Mouse (Mus musculus) c-Kit-positive CD71-positive TER-119-negative erythroid progenitor cells, embryonic 14.5 days (primary cell): ENCODE measurements around the gene Acsl4.
A peak's percentile ranks its signal among the peaks of the same experiment; 100 is the strongest.

Experiments
- DNase-seq: peaks from one replicate; pipeline ENCODE4 v3.0.0-alpha.2; 2013; ENCODE audit warnings: low read depth

Acsl4 gene

DNA sequence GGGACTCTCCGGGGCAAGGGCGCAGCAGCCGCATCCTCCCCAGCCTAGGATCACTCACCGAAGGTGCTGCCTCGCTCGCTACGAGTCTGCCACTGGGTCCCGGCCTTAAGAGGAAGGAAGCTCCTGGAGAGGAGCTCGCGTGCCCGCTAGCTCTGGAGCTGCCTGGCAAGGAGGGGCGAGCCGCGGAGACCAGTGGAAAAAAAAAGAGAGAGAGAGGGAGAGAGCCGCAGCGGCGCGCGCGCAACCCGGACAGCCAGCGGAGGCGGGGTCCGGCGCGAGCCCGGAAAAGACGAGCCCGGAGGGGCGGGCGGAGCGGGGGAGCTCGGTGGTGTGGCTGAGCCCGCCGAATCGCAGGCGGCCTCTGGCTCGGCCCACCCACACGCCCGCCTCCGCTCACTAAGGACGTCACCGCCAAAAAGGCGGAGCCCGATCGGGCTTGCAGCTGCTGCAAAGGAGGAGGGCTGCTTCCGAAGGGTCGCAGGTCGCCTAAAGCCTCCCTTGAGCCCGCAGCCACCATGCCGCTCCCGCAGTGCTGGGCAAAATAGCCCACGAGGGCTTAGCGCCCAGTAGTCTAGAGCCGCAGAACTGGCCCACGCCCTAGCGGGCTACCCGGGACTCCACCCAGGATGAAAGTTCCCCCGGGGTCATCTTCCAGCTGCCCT lies at the start of gene Acsl4:
TSS of gene Acsl4 (minus strand) at position 289 of the 662 bp plus-strand sequence.
- peak; percentile 67 for DNase-seq

- DNase-seq, result no peak
Measured at GRCm38 (mm10) chrX:142437971-142438504, 47.7 kb upstream of the Acsl4 start.

DNA sequence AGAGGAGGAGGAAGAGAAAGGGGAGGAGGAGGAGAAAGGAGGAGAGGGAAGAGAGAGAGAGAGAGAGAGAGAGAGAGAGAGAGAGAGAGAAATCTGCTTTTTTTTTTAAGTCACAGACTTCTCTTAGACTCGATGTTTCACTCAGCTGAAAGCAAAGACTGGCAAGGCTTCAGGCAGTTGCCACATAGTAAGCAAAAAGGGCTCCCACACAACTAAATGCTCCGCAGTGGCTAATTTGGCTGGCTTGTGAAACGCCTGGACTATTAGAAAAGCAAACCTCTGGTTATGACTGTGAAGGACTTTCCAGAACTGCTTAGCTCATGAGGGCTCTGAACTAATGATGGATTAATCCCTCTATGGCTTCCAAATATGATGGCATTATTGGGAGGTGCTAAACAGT lies 42.5 kb upstream of the Acsl4 start:
- no peak for DNase-seq

GRCm38 (mm10) chrX:142427111-142427510 lies 36.8 kb upstream of the Acsl4 start:
- DNase-seq, result no peak

DNA sequence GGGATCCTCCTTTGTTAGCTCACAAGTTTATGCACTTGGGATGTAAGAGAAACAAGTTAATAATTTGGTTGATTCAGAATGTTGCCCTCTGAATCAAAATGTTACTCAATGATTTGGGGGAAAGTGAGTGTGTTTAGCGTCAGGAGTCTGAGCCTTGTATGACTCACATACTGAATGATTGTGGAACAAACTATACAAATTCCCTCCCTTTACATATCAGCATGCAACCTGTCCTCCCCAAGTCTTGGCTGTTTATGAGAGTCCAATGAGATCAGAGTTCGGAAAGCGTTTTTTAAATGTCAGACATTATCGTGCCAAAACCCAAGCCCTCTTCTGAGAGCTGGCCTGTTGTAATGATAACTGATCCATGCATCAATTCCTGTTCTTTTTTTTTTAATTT lies 36.3 kb upstream of the Acsl4 start:
- DNase-seq, result no peak

- no peak for DNase-seq
Measured at GRCm38 (mm10) chrX:142413884-142414283, 23.5 kb upstream of the Acsl4 start.

GRCm38 (mm10) chrX:142410060-142410459 lies 19.7 kb upstream of the Acsl4 start:
- no peak for DNase-seq

- DNase-seq, result no peak
Measured at GRCm38 (mm10) chrX:142409338-142409737, 19.0 kb upstream of the Acsl4 start.

DNA sequence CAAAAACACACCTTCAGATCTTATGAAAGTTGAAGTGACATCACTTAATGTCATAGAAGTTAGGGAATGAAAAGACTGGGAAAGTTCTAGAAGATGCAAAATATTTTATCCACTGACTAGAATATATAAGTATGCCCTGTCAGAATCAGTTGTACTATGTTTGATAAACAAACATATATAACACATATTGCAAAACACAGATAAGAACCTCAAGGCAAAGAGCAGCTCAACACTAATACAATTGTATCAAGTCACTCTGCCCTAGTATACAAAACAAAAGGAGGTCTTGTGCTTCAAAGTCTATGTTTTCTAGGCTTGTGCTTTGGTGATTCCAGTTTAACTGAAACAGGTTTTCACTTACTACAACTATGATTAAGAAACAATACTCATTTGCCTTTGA lies 12.8 kb upstream of the Acsl4 start:
- no peak for DNase-seq

DNA sequence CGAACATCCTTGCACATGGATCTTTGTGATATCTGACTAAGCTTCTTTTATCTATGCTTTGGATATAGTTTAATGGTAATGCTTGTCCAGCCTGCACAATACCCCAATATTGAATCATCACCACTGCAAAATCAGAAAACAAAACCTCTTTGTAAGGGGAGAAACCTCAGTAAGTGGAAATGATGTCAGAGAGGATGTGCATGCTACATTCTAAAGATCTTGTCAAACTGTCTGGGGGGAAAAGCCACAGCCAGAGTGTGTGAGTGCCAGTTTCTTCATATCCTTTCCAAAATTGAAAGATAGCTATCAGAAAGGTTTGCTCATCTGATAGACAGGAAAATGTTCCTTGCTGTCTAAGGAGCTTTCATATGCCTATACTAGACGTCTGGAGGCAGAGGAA lies 8.3 kb upstream of the Acsl4 start:
- DNase-seq, result no peak

DNA sequence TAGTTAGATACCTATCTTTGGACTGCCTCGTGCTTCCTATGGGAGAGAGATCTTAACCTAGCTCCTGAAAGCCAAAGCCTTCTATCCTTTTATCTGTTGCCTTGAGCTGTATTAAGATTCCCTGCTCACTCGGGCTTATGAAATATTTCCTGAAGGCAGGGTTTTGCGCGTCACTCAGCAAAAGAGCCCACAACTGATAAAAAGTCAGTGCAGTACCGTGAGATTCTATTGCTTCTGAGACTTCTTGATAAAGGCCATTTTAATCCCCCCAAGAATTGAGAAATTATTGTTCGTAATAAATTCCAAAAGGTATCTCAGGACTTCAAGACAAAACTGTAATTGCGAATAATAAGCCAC lies 552 bp upstream of the Acsl4 start:
- no peak for DNase-seq

DNA sequence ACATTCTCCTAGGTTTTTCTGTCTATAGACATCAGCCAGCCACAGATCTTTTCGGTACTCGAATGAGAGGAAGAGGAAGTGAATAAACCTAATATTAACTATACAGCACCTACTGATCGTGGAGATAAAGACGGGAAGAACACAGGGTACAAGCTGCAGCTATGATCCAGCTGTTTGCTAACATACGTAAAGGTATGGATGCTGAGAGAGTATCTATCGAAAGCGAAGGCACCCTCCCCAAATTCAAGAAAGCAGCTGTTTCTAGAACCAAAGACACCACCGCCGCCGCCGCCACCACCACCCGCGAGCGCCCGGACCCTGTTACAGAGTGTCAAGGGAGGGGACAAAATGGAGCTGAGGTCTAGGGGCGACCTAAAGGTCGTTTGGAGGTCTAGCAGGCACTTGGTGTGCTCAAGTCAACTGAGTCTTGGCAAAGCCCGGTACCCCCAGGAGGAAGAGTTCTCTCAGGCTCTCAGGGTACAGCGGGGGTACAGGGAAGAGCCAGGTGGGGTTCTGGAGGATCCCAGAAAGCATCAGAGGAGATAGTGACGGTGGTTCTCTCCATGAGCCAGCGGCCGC lies 665 bp downstream of the Acsl4 start:
- DNase-seq, result no peak

DNA sequence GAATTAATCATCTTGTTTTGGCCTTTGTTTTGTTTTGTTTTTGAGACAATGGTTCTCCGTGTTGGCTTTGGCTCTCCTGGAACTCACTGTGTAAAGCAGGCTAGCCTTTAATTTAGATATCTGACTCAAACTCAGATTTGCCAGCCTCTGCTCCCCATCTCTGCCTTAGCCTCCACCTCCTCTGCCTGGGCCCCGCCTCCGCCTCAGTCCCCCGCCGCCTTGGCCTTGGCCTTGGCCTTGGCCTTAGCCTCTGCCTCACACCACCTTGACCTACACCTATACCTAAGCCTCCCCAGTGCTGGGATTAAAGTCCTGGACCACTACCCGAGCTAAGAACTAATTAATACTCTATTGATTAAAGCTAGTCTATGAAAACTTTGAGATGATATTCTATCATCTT lies 2.2 kb downstream of the Acsl4 start:
- DNase-seq, result no peak

GRCm38 (mm10) chrX:142387634-142388033 lies 2.7 kb downstream of the Acsl4 start:
- no peak for DNase-seq

- peak; percentile 65 for DNase-seq
Measured at GRCm38 (mm10) chrX:142384918-142385317, 5.4 kb downstream of the Acsl4 start.

DNA sequence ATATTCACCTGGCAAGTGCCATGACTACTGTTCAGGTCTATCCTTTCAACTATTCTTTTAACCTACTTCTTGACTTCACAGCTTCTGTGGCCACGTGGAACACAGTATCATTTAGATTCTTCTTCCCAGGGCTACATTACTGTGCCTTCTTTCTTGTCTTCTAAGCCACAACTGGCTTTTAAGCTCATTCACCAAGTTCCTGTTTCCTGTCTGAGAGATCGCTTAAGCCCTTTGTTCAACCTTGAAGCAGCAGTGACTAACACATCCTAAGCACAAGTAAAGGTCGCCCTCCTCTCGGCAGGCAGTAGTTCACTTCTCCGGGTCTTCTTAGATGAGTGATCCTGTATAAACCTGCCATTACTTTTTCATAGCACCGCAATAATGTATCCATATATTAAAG lies 10.4 kb downstream of the Acsl4 start:
- no peak for DNase-seq

- no peak for DNase-seq
Measured at GRCm38 (mm10) chrX:142378048-142378447, 12.3 kb downstream of the Acsl4 start.

GRCm38 (mm10) chrX:142377358-142377757 lies 13.0 kb downstream of the Acsl4 start:
- DNase-seq, result no peak

- DNase-seq, result no peak
Measured at GRCm38 (mm10) chrX:142376747-142377146, 13.6 kb downstream of the Acsl4 start.

DNA sequence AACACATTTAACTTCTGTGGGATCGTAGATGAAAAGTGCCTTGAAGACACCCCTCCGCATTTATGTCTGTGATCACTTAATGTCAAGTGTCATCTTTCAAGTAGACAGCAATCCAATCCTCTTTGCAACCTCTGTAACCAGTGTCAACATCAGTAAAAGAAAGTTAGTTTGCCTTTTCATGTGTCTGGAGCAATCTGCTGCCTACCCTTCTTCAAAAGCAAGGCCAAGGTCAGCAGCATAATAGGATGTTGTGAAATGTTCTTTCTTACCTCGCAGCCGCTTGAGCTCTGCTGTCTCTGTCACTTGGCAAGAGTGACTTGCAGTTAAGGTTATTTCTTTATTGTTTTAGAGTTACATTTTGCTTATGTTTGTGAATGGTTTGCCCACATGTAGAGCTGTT lies 14.8 kb downstream of the Acsl4 start:
- DNase-seq, result no peak

- no peak for DNase-seq
Measured at GRCm38 (mm10) chrX:142372393-142372792, 17.9 kb downstream of the Acsl4 start.

GRCm38 (mm10) chrX:142369935-142370334 lies 20.4 kb downstream of the Acsl4 start:
- no peak for DNase-seq

- no peak for DNase-seq
Measured at GRCm38 (mm10) chrX:142363882-142364281, 26.5 kb downstream of the Acsl4 start.

- DNase-seq, result peak; percentile 56
Measured at GRCm38 (mm10) chrX:142359031-142359430, 31.3 kb downstream of the Acsl4 start.
